Mouse (Mus musculus) kidney, adult 8-10 months (tissue): ENCODE results near the gene Ddah1.

ENCODE experiments used
- DNase-seq, 2 experiments: peaks; one replicate each; pipeline ENCODE4 v3.0.0; 2022

Gene Ddah1

GRCm38 (mm10) chr3:145820439-145820838 lies 62.0 kb downstream of the Ddah1 start:
- DNase-seq, result no peak

DNA sequence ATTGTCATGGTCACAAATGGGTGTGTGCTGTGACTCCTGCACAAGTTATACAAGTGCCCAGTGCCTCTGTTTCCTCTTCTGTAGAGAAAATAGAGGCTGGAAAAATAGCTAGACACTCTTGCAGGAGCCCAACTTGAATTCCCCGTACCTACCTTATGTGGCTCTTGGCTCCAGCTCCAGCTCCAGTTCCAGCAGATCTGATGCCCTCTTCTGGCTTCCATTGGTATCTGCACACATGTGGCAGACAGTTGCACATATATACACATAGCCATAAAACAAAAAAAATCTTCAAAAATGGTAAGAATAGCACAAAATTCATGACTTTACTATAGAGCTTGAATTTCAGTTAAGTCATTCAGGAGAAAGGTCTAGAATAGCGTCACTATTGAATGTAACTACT lies 62.5 kb downstream of the Ddah1 start:
- no peak for DNase-seq

DNA sequence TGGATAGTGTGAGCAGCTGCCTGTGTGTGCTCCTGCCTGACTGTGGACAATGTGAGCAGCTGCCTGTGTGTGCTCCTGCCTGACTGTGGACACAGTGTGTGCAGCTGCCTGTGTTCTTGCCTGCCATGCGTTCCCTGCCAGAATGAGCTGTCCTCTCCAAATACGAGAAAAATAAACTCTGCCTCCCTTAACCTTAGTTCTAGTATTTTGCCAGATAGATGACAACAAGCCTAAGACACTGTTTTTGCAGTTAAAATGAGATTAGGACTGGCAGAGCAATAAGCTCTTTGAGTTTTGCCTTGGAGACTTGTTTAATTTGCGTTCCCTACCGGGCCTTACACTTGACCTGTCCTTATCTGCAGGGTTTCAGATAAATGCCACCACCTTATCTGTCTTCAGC lies 63.7 kb downstream of the Ddah1 start:
- no peak for DNase-seq

GRCm38 (mm10) chr3:145823661-145824060 lies 65.2 kb downstream of the Ddah1 start:
- no peak for DNase-seq

GRCm38 (mm10) chr3:145825416-145826055 lies 67.1 kb downstream of the Ddah1 start:
- DNase-seq, result peak; percentile 62 to 78

DNA sequence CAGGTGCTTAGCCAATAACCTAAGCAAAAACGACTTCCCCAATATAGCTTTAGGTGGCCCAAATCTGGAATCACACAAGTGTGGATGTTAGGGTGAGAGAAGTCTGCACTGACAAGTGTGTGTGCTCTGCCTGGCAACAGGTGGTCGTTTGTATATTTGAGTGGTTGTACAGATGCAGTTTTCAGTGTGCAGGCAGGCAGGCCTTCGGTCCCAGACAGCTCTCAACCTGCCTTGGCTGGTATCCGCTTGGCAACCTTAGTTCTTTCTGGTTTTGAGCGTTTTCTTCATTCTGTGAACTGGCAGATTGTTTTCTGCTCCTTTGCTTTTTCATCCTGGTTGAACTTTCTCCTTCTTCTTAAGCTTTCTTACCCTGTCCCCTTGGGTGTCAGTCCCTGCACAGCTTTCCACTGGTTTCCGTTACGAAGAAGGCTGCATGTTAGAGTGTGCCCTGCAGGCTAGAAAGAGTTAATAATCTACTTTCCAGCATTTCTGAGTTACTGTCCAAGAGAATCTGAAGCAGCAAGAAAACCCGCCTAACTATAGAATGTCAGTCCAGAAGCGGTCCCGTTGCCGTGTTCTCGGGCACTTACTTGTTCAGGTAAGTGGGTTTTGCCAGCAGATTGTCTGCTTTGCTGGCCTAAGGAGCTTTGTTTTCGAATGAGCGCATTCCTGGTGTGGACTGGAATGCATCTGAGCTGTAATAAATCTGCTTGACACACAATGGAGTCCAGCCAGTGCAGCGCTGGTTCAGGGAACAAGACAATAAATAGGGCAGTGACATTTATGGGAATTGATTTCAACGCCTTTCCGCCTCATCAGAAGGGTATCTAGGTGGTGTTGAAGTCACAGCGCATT lies 68.9 kb downstream of the Ddah1 start:
- peak; percentile 77 to 82 for DNase-seq

GRCm38 (mm10) chr3:145828906-145829305 lies 70.4 kb downstream of the Ddah1 start:
- no peak for DNase-seq

GRCm38 (mm10) chr3:145833948-145834538 lies 75.6 kb downstream of the Ddah1 start:
- no peak for DNase-seq

- no peak for DNase-seq
Measured at GRCm38 (mm10) chr3:145838281-145838680, 79.8 kb downstream of the Ddah1 start.

GRCm38 (mm10) chr3:145841961-145842710 lies 83.7 kb downstream of the Ddah1 start:
- DNase-seq, result no peak

DNA sequence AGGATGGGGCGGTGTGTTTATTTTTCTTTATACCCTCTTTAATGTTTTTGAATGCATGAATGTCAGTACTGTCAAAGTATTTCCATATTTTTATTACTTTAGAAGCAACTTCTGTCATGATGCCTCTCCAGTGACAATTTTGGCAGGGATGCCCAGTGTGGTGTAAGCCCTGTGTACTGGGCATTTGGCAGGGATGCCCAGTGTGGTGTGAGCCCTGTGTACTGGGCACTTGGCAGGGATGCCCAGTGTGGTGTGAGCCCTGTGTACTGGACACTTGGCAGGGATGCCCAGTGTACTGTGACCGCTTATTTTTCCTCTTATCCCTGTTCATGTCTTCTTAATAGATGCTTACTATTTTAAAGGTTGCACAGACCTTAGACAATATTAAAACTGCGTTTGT lies 85.4 kb downstream of the Ddah1 start:
- DNase-seq, result peak in 1 of 2 experiments; percentile 66

DNA sequence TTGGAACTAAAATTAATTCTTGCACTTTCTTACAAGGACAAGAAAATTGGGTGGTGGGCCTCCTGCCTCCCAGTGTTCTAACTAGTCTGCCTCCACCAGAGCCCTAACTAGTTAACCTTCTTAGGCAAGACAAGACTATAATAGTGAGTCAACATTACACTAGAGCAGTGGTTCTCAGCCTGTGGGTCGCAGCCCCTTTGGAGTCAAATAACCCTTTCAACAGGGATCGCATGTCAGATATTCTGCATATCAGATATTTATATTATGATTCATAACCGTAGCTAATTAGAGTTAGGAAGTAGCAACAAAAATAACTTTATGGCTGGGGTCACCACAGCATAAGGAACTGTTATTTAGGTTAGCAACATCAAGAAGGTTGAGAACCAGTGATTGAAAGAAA lies 86.4 kb downstream of the Ddah1 start:
- DNase-seq, result no peak

- no peak for DNase-seq
Measured at GRCm38 (mm10) chr3:145846255-145846654, 87.8 kb downstream of the Ddah1 start.

- no peak for DNase-seq
Measured at GRCm38 (mm10) chr3:145852041-145852440, 93.6 kb downstream of the Ddah1 start.

GRCm38 (mm10) chr3:145852800-145853199 lies 94.3 kb downstream of the Ddah1 start:
- DNase-seq, result no peak

DNA sequence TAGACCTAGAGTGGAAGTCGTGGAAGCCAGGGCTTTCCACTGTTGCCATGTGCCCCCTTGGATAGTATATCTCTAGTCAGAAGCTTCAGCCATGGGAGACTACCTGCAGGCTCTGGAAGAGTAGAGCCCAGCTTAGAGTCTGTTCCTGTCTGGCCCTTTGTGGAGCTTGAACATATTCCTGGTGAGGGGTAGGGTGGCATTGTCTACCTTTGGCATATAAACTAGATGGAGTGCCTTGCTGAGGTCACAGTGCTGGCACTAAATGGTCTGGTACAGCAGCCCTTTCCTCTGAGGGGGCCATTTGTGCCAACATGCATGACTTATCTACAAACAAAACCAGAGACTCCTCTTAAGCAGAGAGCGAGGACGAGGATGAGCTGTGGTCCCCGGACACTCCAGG lies 95.2 kb downstream of the Ddah1 start:
- no peak for DNase-seq

DNA sequence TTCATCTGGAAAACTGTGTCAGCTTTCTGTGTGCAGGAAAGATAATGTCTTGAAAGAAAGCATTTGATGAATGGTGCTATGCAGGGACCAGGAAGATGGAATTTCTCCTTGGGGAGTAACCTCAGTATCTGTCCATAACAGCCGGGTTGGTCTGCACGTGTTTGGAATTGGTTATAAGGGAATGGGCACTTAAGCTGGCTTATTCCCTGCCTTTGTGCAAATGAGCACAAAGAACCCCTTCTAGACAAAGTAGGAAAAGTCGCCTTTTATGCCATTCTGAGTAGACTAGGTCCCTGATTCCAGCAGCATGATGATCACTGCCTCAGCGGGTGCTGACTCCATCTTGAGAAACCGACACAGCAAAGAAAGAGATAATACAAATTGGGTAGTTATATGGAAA lies 96.0 kb downstream of the Ddah1 start:
- DNase-seq, result no peak

- no peak for DNase-seq
Measured at GRCm38 (mm10) chr3:145855299-145855698, 96.8 kb downstream of the Ddah1 start.

- DNase-seq, result peak in 1 of 2 experiments; percentile 18
Measured at GRCm38 (mm10) chr3:145858388-145858787, 99.9 kb downstream of the Ddah1 start.

GRCm38 (mm10) chr3:145862521-145862920 lies 104.0 kb downstream of the Ddah1 start:
- no peak for DNase-seq

DNA sequence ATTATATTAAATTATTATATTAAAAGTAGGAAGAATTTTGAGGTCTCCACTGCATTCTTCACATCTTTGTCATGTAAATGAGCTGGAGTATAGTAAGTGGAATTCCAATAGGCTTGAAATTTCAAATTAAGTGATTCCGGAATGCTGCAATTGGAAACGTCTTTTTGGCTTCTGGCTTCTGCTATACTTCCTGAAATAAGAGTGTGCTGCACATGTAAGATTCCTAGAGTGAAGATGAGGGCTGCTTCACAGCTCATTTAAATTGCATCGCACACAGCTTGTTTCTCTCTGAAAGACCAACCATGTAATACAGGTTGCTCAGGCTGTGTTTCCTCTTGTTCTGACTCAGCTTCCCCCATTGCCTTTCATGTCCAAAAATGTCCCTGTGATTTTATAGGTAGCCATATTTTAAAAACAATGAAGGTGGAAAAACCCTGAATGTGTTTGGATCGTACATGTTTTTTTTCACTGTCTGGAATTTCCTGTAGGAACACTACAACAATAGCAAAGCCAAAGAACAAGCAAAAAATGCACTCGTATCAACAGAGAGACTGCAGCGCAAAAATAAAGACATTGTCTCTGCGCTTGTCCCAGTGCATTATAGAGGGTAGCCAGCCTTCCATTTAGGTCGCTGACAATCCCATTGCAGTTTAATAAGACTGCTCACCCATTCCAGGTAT lies 105.7 kb downstream of the Ddah1 start:
- no peak for DNase-seq

- DNase-seq, result no peak
Measured at GRCm38 (mm10) chr3:145864713-145865233, 106.3 kb downstream of the Ddah1 start.
